Mouse (Mus musculus) stomach, postnatal 0 days (tissue): Measurements from ENCODE around the gene Atp5j2. TPM values are rescaled to one million over a fixed set of nuclear protein-coding genes. Genes with fewer than 3 reads are reported as not detected.

Source experiments
- ATAC-seq: fragments of 200-750 bp; cut with Nextera tagmentation; 2 replicates; pipeline ENCODE4 v1.8.0; 2017; ENCODE audit not compliant: low FRiP score, low TSS enrichment
- DNase-seq: peaks from one replicate; pipeline ENCODE4 v3.0.0-alpha.2; 2016; ENCODE audit warnings: low spot score
- H3K27ac ChIP-seq: fragments of 300-500 bp; sonication (generic); replicated peaks from 2 replicates; pipeline ENCODE4 v1.5.1; 2014; ENCODE audit warnings: mild to moderate bottlenecking, control low read depth
- H3K27me3 ChIP-seq: fragments of 300-500 bp; sonication (generic); 2 replicates; pipeline ENCODE4 v1.6.1; 2014; ENCODE audit warnings: low read length; ENCODE audit not compliant: control insufficient read depth, insufficient read depth
- H3K36me3 ChIP-seq: fragments of 300-500 bp; sonication (generic); 2 replicates; pipeline ENCODE4 v1.6.1; 2014; ENCODE audit warnings: low read length, mixed read lengths; ENCODE audit not compliant: control insufficient read depth, insufficient read depth
- H3K4me1 ChIP-seq: fragments of 300-500 bp; sonication (generic); replicated peaks from 2 replicates; pipeline ENCODE4 v1.6.1; 2014; ENCODE audit warnings: antibody characterized with exemption; ENCODE audit not compliant: control insufficient read depth, insufficient read depth
- H3K4me2 ChIP-seq: fragments of 300-500 bp; sonication (generic); replicated peaks from 2 replicates; pipeline ENCODE4 v1.6.1; 2014; ENCODE audit warnings: low read depth, mild to moderate bottlenecking, control low read depth, moderate library complexity
- H3K4me3 ChIP-seq: fragments of 300-500 bp; sonication (generic); 2 replicates; pipeline ENCODE4 v1.5.1; 2014; ENCODE audit warnings: low read depth, low read length, control low read depth
- H3K9ac ChIP-seq: fragments of 300-500 bp; sonication (generic); 2 replicates; pipeline ENCODE4 v1.6.1; 2014; ENCODE audit warnings: mild to moderate bottlenecking, low read length, control low read depth, mixed read lengths
- H3K9me3 ChIP-seq: fragments of 300-500 bp; sonication (generic); 2 replicates; pipeline ENCODE4 v1.6.1; 2016; ENCODE audit warnings: low read length; ENCODE audit not compliant: control insufficient read depth
- CTCF ChIP-seq: IDR thresholded peaks from 2 replicates; pipeline ENCODE4 v1.5.1; 2016; ENCODE audit warnings: antibody characterized with exemption, low read depth, mild to moderate bottlenecking, moderate library complexity
- EP300 ChIP-seq: optimal IDR thresholded peaks from 2 replicates; pipeline ENCODE3; 2016; ENCODE audit warnings: antibody characterized with exemption
- WGBS: fragments of 180-500 bp; shearing (Covaris S2); extraction: QIAGEN DNeasy Blood & Tissue Kit; methylation state at CpG from one replicate; pipeline ENCODE4 v1.1.7; 2014; 5-methylcytosine and 5-hydroxymethylcytosine counted together
- polyA plus RNA-seq: library from polyadenylated mRNA; unstranded; fragments of >200 nt; fragmentation: Nextera tagmentation; extraction: Ambion mirVana; gene quantifications from 2 replicates; pipeline ENCODE4 v1.2.1, GENCODE M21; 2015

Atp5j2 gene
- polyA plus RNA-seq, 1 experiment from 2014 or later: 646 TPM

GRCm38 (mm10) chr5:145207954-145208353 lies 16.1 kb upstream of the Atp5j2 start:
- TF ChIP-seq CTCF (no peak), EP300 (no peak)
- Histone ChIP-seq H3K9me3 (no peaks in the 10 kb centered on the region), H3K36me3 (peaks cover 6% of the 10 kb centered on the region), H3K4me2 (no peak overlapping the region), H3K9ac (no peak overlapping the region), H3K4me1 (peaks cover 4% of the 10 kb centered on the region; the same call in 1 of the 2 replicates), H3K27me3 (no peaks in the 10 kb centered on the region), H3K27ac (no peak overlapping the region), H3K4me3 (no peak overlapping the region)
- DNase-seq (no peak), ATAC-seq (no peak)
- 83% methylated on average over 5 of the region's 6 CpGs for WGBS

DNA sequence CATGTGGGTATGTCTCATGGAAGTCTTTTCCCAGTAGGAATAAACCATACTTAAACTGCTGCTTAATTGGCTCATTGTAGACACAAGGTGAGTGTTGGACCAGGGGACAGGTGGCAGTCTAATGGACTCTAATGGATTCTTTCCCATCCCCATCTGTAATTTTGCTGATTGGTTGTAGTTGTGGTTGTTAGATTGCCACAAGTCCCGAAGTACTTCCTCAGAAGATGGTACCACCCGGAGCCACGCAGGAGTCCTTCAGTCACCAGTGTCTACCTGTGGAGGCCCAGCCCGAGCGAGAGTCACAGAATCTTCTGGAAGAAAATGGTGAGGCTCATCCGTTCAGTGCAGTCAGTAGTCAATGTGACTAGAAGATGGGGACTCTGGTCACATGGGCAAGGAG lies 15.5 kb upstream of the Atp5j2 start:
- 96% methylated on average over 6 of the region's 6 CpGs for WGBS
- no peak overlapping the region for H3K4me2 ChIP-seq
- peaks cover 4% of the 10 kb centered on the region; the same call in 1 of the 2 replicates for H3K4me1 ChIP-seq
- TF ChIP-seq CTCF: no peak
- H3K9me3 ChIP-seq: no peaks in the 10 kb centered on the region
- ATAC-seq (no peak), DNase-seq (no peak)
- no peak overlapping the region for H3K4me3 ChIP-seq
- H3K9ac ChIP-seq: no peak overlapping the region
- peaks cover 4% of the 10 kb centered on the region for H3K36me3 ChIP-seq
- H3K27me3 ChIP-seq: no peaks in the 10 kb centered on the region
- H3K27ac ChIP-seq: no peak overlapping the region

DNA sequence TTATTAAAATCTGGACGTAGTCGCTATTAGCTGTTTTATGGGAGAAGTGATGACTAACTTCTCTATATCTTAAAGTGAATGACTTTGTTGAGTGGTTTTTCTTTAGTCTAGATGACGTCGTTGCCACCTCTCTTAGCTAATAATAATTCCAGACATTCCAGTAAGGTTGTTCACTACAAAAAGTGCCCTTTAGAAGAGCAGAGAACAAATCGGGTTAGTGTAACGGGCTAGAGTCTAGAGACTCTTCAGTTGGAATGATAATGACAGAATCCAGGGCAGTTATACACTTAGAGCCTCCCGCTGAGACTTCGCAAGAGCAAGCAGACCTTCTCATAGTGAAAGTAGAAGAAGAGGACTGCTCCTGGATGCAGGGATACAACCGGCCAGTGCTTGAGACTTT lies 13.2 kb upstream of the Atp5j2 start:
- H3K27ac ChIP-seq: peak overlapping the region; percentile 53; the same call in 1 of the 2 replicates
- DNase-seq (no peak), ATAC-seq (no peak)

GRCm38 (mm10) chr5:145203936-145204691 lies 12.3 kb upstream of the Atp5j2 start, which contains the start of gene Zkscan5:
TSS of gene Zkscan5 (plus strand) at chr5:145204562.
- ATAC-seq: peak; percentile 97
- TF ChIP-seq CTCF: peak; percentile 41
- TF ChIP-seq EP300: no peak
- 0% methylated on average over 22 of the region's 22 CpGs for WGBS

More for the DNA sequence above, 13.2 kb upstream of the Atp5j2 start:
- H3K4me3 ChIP-seq: peak overlapping the region; percentile 62
- TF ChIP-seq EP300 (no peak), CTCF (no peak)
- 10% methylated on average over 9 of the region's 9 CpGs for WGBS
- H3K9ac ChIP-seq: peak overlapping the region; percentile 61
- peak overlapping the region; percentile 56 for H3K4me2 ChIP-seq
- H3K9me3 ChIP-seq: no peaks in the 10 kb centered on the region
- H3K36me3 ChIP-seq: no peaks in the 10 kb centered on the region
- H3K4me1 ChIP-seq: peaks cover 4% of the 10 kb centered on the region; the same call in 1 of the 2 replicates
- no peaks in the 10 kb centered on the region for H3K27me3 ChIP-seq

DNA sequence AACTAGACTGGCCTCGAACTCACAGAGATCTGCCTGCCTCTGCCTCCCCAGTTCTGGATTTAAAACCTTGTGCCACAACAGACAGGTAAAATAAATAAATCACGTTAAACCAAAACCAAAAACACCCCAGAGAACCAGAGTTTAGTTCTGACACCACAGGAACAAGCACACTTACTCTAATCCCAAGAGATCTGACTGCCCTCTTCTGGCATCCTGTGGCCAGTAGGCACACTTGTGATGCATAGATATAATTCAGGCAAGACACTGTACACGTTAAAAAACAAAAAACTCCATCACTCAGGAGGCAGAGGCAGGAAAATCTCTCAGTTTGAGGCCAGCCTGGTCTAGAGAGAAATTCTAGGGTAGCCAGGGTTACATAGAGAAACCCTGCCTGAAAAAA lies 10.6 kb upstream of the Atp5j2 start:
- H3K27ac ChIP-seq: no peak overlapping the region
- H3K4me1 ChIP-seq: peaks cover 4% of the 10 kb centered on the region; the same call in 1 of the 2 replicates
- no peak for ATAC-seq
- no peak overlapping the region for H3K9ac ChIP-seq
- WGBS: 48% methylated on average over 3 of the region's 3 CpGs
- TF ChIP-seq EP300: no peak
- no peak; the same call in 1 of the 2 replicates for TF ChIP-seq CTCF
- no peak overlapping the region for H3K4me3 ChIP-seq
- no peaks in the 10 kb centered on the region for H3K36me3 ChIP-seq
- no peaks in the 10 kb centered on the region for H3K9me3 ChIP-seq
- no peak for DNase-seq
- no peaks in the 10 kb centered on the region for H3K27me3 ChIP-seq
- no peak overlapping the region for H3K4me2 ChIP-seq

More at GRCm38 (mm10) chr5:145203936-145204691, 12.3 kb upstream of the Atp5j2 start, which contains the start of gene Zkscan5:
- peak; percentile 98 for DNase-seq
- H3K4me1 ChIP-seq: peaks cover 4% of the 10 kb centered on the region; the same call in 1 of the 2 replicates
- no peaks in the 10 kb centered on the region for H3K27me3 ChIP-seq
- no peaks in the 10 kb centered on the region for H3K9me3 ChIP-seq
- peak within 1 kb of the TSS; percentile 56 for H3K4me2 ChIP-seq
- no peaks in the 10 kb centered on the region for H3K36me3 ChIP-seq
- H3K9ac ChIP-seq: peak within 1 kb of the TSS; percentile 61
- peak within 1 kb of the TSS; percentile 62 for H3K4me3 ChIP-seq
- H3K27ac ChIP-seq: peak within 1 kb of the TSS; percentile 89
